ENCODE assay signal across 8 mouse cellular contexts in the genomic region with DNA sequence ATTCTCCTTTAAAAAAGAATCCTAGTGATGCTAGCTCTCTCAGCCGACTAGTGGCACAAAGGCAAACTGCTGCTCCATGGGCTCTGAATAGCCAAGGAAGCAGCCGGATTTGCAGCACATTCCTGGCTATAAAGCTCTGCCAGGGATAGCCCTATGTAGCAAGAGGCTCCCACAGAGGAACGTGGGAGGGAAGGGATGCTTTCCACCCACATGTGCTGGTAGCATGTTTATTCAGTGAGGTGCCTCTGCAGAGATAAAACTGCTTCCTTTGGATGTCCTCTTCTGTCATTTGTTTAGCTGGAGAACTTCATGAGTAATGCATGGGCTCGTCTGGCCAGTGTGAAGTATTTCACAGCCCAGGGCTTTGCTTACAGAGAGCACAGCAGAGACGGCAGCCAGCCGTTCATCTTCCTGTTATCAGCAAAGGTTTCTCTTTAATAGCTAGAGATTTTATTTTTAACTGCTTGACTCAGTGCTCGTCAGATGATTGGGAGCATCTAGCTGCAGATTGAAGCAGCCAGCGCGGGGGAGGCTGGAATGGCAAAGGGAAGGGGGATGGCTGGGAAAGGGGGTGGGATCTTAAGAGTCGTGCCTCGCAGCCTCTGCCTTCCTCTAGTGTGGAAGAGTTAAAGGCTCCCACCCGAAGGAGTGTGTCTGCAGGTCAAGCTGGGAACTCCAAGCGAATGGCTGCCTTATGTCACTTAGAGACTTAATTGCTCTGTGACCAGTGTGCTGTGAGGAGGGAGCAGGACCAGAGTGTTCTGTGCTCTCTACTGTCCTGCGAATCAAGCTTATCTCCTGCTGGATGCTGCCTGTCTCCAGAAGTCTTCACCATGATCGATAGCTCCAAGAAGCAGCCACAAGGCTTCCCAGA.
DNase-seq lines count a peak whose midpoint lies in the region; ATAC-seq and TF ChIP-seq lines count a peak whose summit lies in the region.

No protein-coding gene starts in this region.

- DNase-seq in cerebellum, adult 2 months: peak; percentile 85
- DNase-seq in forelimb bud, embryonic 11.5 days (ENCODE audit: low read depth, low spot score): peak; percentile 59
- peak; percentile 80 for DNase-seq in heart, postnatal 4 days
- peak; percentile 84 for DNase-seq in layer of hippocampus, adult 8-10 months (ENCODE audit: low spot score in 2 of 2)
- peak; percentile 36 for DNase-seq in liver, postnatal 0 days
- DNase-seq in ovary, postnatal 14 days (ENCODE audit: low spot score): peak; percentile 60

- TF ChIP-seq CTCF in C2C12 (IDR thresholded peaks at IDR 0.05; ENCODE audit: control insufficient read depth, insufficient read depth, insufficient read length): peak; percentile 29
- TF ChIP-seq CTCF in cerebellum, adult 2 months (IDR thresholded peaks at IDR 0.05; ENCODE audit: borderline replicate concordance, insufficient read depth, low read depth, low read length): peak; percentile 68
- TF ChIP-seq CTCF in liver, postnatal 0 days (IDR thresholded peaks at IDR 0.05; ENCODE audit: low read depth): peak; percentile 56

- H3K9ac ChIP-seq in liver, postnatal 0 days (replicated peaks): no peak overlapping the region

- TF ChIP-seq POLR2A in cerebellum, adult 2 months (IDR thresholded peaks at IDR 0.05; ENCODE audit: borderline replicate concordance, insufficient read depth, low read length): peak; percentile 44; the same call in 1 of the 2 replicates

- peak; percentile 70 for ATAC-seq in liver, postnatal 0 days
- ATAC-seq in erythroblast, adult 5-6 weeks (replicated peaks; ENCODE audit: low FRiP score, poor library complexity, severe bottlenecking): no peak

- no peaks in the 10 kb centered on the region for H3K27me3 ChIP-seq in C2C12 (ENCODE audit: control insufficient read depth, insufficient read depth, insufficient read length)
- no peaks in the 10 kb centered on the region for H3K27me3 ChIP-seq in cerebellum, adult 2 months (ENCODE audit: control insufficient read depth, insufficient read depth, low read length)
- no peaks in the 10 kb centered on the region for H3K27me3 ChIP-seq in liver, postnatal 0 days (ENCODE audit: insufficient read depth, low read length)

- peak overlapping the region; percentile 27 for H3K4me2 ChIP-seq in liver, postnatal 0 days (ENCODE audit: low read depth, low read length)

- no peak overlapping the region for H3ac ChIP-seq in C2C12 (ENCODE audit: control insufficient read depth, insufficient read length, low read depth)

- H3K4me1 ChIP-seq in cerebellum, adult 2 months (ENCODE audit: control insufficient read depth, insufficient read depth, low read length): peaks cover 3% of the 10 kb centered on the region; the same call in 1 of the 2 replicates
- peaks cover 18% of the 10 kb centered on the region for H3K4me1 ChIP-seq in liver, postnatal 0 days (ENCODE audit: insufficient read depth)

- peak overlapping the region; percentile 86 for H3K27ac ChIP-seq in cerebellum, adult 2 months (ENCODE audit: insufficient read depth, low read length)
- peak overlapping the region; percentile 62 for H3K27ac ChIP-seq in liver, postnatal 0 days (ENCODE audit: low read depth)

- no peak; the same call in 1 of the 2 replicates for TF ChIP-seq EP300 in liver, postnatal 0 days (IDR thresholded peaks at IDR 0.05; ENCODE audit: low read depth)

- no peaks in the 10 kb centered on the region for H3K79me2 ChIP-seq in C2C12 (ENCODE audit: control insufficient read depth, insufficient read depth)

- no peaks in the 10 kb centered on the region for H3K79me3 ChIP-seq in C2C12 (ENCODE audit: low read depth)

- WGBS in cerebellum, adult 2 months: 5% methylated on average over 15 of the region's 15 CpGs
- WGBS in liver, postnatal 0 days (ENCODE audit: insufficient replicate concordance): 32% methylated on average over 15 of the region's 15 CpGs

- H3K36me3 ChIP-seq in C2C12 (ENCODE audit: control insufficient read depth, insufficient read depth): no peaks in the 10 kb centered on the region
- no peaks in the 10 kb centered on the region for H3K36me3 ChIP-seq in liver, postnatal 0 days (replicated peaks; ENCODE audit: insufficient read depth, low read length)

- no peak overlapping the region for H3K4me3 ChIP-seq in C2C12 (ENCODE audit: insufficient read depth, poor library complexity, severe bottlenecking)
- peak overlapping the region; percentile 75 for H3K4me3 ChIP-seq in cerebellum, adult 2 months (replicated peaks; ENCODE audit: insufficient read depth, low read depth, low read length)
- H3K4me3 ChIP-seq in liver, postnatal 0 days (ENCODE audit: low read depth, low read length): no peak overlapping the region

- no peaks in the 10 kb centered on the region for H3K9me3 ChIP-seq in liver, postnatal 0 days (ENCODE audit: low read length)

TF ChIP-seq in C2C12, 6 proteins besides CTCF, POLR2A, EP300 and RAD21:
- TF ChIP-seq FOSL1 (IDR thresholded peaks at IDR 0.05; ENCODE audit: insufficient read depth, low read length, poor library complexity, severe bottlenecking) (no peak), CEBPB (IDR thresholded peaks at IDR 0.05; ENCODE audit: low read depth) (no peak), MAX (IDR thresholded peaks at IDR 0.05) (no peak), MYOD1 (IDR thresholded peaks at IDR 0.05; ENCODE audit: control insufficient read depth, insufficient read length, low read depth) (no peak), USF1 (IDR thresholded peaks at IDR 0.05; ENCODE audit: low read depth) (no peak), MYOG (IDR thresholded peaks at IDR 0.05; ENCODE audit: control insufficient read depth, extremely low read depth, insufficient read length) (no peak)
